Mouse (Mus musculus) hematopoietic stem cell, adult 5-6 weeks (primary cell): ENCODE data around the gene Nipbl. TPM values are rescaled to one million over a fixed set of nuclear protein-coding genes. Genes with fewer than 3 reads are reported as not detected.
"Not testable (repeated sequence)": the region's sequence is repeated elsewhere in the genome, so short reads cannot be mapped to it uniquely, and the experiment has no call there.

ENCODE experiments used
- ATAC-seq, 2 experiments: fragments of 125-278 bp in 1 of 2; replicated peaks in 1 of 2; 2 replicates each; pipeline ENCODE4 v1.8.0; 2016 to 2017; ENCODE audit warnings: inconsistent platforms in 2 of 2, mild to moderate bottlenecking in 2 of 2, moderate number of reproducible peaks in 2 of 2, low read depth in 1 of 2, moderate TSS enrichment in 1 of 2; ENCODE audit not compliant: low FRiP score in 2 of 2, poor library complexity in 2 of 2, severe bottlenecking in 2 of 2, insufficient read depth in 1 of 2, low TSS enrichment in 1 of 2
- total RNA-seq: library from RNA; stranded (forward); fragments of 172-1452, 232-1000 nt; gene quantifications from 2 replicates; pipeline ENCODE4 v1.2.3, GENCODE M21; 2017

Gene Nipbl
- total RNA-seq, 1 experiment from 2014 or later = 58.9 TPM

DNA sequence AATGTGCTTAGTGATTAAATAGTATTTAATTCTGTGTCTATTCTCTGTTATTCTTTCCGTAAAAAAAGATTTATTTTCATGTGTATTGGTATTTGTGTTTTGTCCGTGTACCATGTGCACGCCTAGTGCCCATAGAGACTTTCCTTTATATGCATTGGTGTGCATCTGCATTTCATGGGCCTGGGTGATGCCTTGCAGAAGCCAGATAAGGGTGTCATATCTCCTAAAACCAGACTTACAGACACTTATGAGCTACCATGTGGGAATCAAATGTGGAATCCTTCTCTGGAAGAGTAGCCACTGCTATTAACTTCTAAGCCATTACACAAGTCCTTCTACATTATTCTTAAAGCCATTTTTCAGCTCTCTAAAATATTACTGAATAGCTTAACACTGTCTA, 112.7 kb downstream of the Nipbl start:
- no peak for ATAC-seq

GRCm38 (mm10) chr15:8325629-8326028, 118.6 kb downstream of the Nipbl start:
- no peak for ATAC-seq

GRCm38 (mm10) chr15:8324833-8325232, 119.4 kb downstream of the Nipbl start:
- no peak for ATAC-seq

- no peak for ATAC-seq
These were observed 120.2 kb downstream of the Nipbl start for GRCm38 (mm10) chr15:8324061-8324460.

GRCm38 (mm10) chr15:8321491-8321890, 122.8 kb downstream of the Nipbl start:
- no peak for ATAC-seq

DNA sequence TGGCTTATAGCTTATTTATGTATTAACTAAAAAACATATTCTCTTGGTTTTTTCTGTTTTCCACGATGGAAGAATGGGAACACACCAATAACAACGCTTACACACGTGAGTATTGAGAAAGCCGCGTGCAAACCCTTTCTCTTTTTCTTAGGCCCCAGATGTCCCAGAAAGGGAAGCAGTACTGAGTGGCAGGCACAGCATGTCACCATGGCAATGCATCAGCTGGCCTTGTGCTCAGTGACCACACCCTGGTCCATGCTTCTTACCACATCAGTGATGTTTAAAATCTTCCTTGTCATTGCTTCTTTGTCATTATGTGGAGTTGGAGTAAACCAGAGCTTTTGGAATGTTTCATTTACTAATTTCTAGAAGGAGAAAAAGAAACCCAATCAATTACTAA, 125.1 kb downstream of the Nipbl start:
- no peak for ATAC-seq

GRCm38 (mm10) chr15:8317381-8317780, 126.9 kb downstream of the Nipbl start:
- no peak for ATAC-seq

DNA sequence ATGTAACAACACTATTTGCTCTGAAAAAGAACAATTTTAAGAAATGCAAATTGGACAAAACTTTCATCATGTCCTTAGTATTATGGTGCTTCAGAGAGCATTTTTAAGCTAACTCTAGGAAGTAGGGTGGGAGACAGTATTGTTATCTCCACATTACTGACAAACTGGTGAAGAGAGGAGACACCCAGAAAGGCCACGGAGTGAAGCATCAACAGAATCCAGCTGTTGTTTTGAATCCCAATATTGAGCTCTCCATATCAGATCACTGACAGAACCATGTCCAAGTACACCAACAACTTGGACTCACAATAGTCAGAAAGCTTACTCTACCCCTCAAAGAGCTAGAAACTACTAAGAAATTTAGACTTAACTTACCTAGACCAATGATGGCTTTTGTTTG, 138.8 kb downstream of the Nipbl start:
- ATAC-seq = no peak

GRCm38 (mm10) chr15:8302944-8303343, 141.3 kb downstream of the Nipbl start:
- ATAC-seq = no peak

GRCm38 (mm10) chr15:8294150-8294549, 150.1 kb downstream of the Nipbl start:
- no peak for ATAC-seq

GRCm38 (mm10) chr15:8291251-8291650, 153.0 kb downstream of the Nipbl start:
- no peak for ATAC-seq

GRCm38 (mm10) chr15:8282155-8282554, 162.1 kb downstream of the Nipbl start:
- ATAC-seq = no peak

GRCm38 (mm10) chr15:8281701-8282100, 162.6 kb downstream of the Nipbl start:
- ATAC-seq = no peak

DNA sequence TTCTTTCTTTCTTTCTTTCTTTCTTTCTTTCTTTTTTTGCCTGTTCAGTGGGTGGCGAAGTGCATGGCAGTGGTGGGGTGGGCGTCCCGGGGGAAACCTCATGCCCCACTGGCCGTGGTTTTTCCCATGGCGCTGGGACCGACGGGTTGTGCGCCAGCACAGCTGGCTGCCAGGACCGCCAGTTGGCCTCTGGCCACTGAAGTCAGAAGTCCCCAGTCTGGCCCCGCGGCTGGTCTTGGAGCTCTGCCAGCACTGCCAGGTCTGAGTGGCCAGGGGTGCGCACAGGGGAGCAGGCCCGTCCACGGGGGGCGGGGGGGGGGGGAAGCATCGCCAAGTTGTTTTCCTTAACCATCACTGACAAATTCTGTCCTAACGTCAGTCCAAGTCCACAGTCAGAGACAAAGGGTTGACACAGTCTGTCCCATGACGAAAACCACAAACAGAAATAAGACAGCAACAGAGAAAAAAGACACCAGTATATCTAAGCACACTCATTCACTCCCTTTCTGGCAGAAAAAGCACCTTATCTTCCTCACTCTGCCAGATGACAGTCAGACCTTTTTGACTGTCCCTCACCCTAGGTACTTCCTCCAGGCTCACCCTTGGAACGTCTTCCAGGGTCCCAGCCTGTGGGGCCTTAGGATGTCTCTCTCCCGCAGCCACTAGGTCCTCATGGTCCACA, 164.2 kb downstream of the Nipbl start:
- ATAC-seq = peak in 1 of 2 experiments; percentile 39; a peak in 1 of 4 replicates

GRCm38 (mm10) chr15:8279320-8279779, 164.9 kb downstream of the Nipbl start:
- peak; percentile 42 to 62 for ATAC-seq

- ATAC-seq = not testable (repeated sequence)
These were observed 166.3 kb downstream of the Nipbl start for GRCm38 (mm10) chr15:8277916-8278315.

- no peak for ATAC-seq
These were observed 172.3 kb downstream of the Nipbl start for GRCm38 (mm10) chr15:8271952-8272351.

DNA sequence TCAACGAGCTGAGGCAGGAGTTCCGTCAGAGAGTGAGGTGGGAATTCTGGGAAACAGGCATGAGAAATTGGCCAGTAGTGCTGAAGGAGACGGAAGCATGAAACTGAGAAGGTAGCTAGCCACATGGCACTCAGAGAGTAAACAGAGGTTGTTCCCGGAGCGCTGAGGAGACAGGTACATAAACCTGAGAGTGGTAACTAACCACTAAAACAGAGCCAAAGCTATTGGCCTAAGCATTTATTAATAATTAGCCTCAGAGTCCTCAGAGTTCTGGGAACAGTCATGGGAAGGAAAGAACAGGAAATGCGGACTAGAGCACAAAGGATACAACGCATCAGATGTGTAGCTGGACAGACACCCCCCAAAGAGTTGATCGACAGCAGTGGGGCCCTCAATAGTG, 176.0 kb downstream of the Nipbl start:
- no peak for ATAC-seq

DNA sequence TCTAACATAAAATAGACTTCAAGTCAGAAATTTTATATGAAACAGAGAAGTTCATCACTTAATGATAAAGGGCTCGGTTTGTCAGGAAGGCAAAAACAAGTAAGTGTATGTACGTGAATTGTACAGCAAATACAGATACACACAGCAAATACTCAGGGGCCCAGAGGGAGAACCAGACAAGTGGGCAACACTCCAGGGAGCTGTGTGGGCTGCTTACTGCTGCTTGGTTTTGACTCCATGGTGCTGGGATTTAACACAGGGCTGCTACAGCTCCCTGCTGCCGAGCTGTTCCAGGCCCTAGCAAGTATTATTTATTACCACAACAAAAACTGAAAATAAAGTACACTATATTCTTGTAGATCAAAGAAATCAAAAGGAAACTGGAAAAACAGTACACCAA, 177.1 kb downstream of the Nipbl start:
- ATAC-seq = no peak
